Mouse (Mus musculus) gastrocnemius, adult 18-20 months (tissue): ENCODE measurements around the gene Prrc2a. TPM values are rescaled to one million over a fixed set of nuclear protein-coding genes. Genes with fewer than 3 reads are reported as not detected.

Source experiments
- DNase-seq: peaks from one replicate; pipeline ENCODE4 v3.0.0; 2021; ENCODE audit warnings: low spot score
- total RNA-seq, 2 experiments: library from RNA; stranded (reverse); gene quantifications; 2 replicates each; pipeline ENCODE4 v1.2.3; 2021

The Prrc2a gene
- total RNA-seq, 2 experiments from 2014 or later, result 102 to 111 TPM

- DNase-seq, result no peak
Measured at GRCm38 (mm10) chr17:35163326-35164081, 1.2 kb downstream of the Prrc2a start.

DNA sequence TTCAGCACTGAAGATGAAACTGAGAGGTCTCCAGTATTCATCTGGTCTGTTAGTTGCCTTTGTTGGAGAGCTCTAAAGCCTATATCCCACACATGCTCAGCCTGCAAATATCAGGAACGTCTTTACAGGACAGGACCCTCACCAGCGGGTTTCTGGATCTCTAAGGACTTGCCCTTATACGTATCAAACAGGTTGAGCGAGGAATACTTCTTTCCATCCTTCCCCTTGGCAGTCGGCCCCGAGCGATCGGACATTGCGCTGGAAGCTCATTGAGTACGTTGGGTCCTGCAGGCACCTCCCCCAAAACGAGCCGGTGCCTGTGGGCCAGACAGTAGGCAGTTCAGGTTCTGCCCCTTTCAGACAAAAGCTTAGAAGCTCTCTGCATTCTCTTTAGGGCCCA lies 2.0 kb downstream of the Prrc2a start:
- no peak for DNase-seq

- no peak for DNase-seq
Measured at GRCm38 (mm10) chr17:35162121-35162520, 2.6 kb downstream of the Prrc2a start.

DNA sequence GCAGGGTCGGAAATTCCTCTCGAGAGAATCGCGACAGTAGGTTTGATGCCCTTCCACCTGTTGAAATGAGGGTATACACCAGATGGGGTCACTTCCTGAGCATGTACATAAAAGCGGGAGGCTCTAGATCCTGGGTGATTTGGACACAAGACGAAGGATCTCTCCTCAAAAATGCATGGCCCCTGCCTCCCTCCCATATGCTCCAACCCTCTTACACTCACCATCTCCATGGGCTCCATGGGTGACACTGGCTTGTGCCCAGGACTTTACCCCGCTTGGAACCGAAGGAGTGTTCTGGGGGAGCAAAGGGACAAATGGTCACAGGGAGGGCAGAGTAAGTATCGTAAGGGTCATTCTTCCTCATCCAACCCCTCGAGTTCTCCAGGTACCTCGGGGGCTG lies 3.3 kb downstream of the Prrc2a start:
- DNase-seq, result no peak

DNA sequence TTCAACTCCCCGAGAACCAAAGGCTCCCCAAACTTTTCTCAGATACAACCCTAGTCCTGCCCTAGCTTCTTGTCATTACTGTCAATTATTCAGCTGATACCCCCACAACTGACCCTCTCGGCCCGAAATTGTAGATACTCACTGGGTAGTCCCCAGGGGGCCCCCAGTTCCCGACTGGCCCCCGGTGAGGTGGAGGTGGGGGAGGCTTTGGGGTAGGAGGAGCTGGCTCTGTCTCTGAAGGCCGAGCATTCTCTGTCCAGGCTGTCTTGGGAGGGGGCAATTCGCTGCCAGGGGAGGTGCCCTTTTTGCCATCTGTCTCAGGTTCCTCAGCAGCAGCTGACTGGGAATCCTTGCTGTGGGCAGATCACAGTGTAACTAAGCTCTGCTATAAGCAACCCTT lies 5.1 kb downstream of the Prrc2a start:
- DNase-seq, result no peak

DNA sequence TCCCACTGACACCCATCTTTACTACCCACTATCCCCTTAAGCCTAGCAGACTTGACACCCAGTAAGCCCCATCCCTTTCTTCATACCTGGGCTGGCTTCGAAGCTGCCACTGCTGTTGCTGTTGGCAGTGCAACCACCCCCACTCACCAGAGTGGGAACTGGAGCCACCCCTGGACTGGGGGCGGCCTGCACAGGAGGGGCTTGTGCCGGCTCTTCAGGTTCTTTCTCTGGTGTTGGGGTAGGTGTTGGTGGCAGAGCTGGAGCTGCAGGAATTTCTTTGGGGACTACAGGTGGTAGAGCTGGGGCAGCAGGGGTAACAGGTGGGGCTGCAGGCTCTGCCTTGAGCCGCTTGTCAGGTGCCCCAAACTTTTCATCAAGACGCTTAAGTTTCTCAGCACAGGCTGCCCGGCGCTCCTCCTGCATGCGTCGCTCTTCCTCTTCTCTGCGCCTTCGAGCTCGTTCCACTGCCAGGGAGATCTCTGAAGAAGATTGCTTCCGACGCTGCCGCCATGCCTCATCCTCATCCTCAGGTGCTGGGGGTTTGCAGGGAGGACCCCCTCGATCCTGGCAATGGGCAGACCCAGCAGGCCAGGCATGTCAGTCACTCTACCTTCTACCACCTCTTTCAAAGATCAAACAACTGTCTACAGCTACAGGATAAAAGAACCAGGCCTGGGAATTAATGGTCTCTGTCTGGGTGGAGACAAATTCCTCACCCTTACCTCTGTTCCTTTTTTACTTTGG lies 5.7 kb downstream of the Prrc2a start:
- no peak for DNase-seq

GRCm38 (mm10) chr17:35157661-35158175 lies 7.0 kb downstream of the Prrc2a start:
- no peak for DNase-seq

GRCm38 (mm10) chr17:35157254-35157653 lies 7.4 kb downstream of the Prrc2a start:
- no peak for DNase-seq

- DNase-seq, result no peak
Measured at GRCm38 (mm10) chr17:35156461-35157200, 8.1 kb downstream of the Prrc2a start.

DNA sequence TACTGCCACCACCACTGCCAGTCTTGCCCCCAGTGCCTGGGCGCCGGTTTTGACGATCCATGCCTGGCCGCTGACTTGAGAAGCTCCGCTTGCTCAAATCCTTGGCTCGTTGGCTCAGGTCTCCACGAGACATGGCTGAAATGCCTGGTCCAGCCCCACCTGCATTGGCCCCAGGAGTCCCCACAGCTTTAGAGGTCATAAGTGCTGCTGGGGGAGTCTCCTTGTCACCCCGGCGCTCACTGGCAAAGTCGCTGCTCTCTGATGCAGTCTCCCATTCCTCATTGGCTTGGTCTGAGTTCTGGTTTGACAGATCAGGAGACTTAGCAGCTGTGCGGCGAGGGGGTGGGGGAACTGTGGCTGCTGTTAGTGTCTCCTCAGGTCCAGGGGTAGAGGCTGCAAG lies 9.2 kb downstream of the Prrc2a start:
- DNase-seq, result no peak

GRCm38 (mm10) chr17:35154616-35155015 lies 10.1 kb downstream of the Prrc2a start:
- DNase-seq, result no peak

DNA sequence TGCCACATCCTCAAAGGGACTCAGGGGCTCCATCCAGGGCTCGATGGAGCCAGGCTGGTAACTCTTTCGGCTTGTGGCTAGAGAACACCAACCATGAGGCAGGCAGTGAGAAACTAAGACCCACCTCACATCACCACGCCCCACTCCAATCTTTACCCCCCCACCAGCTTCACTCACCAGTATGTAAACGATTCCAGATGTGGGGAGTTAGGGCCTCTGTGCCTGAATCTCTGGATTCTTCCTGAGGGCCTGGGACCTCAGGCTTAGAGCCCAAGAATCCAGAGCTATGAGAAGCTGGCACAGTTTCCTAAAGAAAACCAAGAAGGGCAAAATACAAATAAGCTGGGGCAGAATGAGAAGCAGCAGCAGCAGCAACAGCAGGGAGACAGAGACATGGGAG lies 10.8 kb downstream of the Prrc2a start:
- DNase-seq, result no peak

DNA sequence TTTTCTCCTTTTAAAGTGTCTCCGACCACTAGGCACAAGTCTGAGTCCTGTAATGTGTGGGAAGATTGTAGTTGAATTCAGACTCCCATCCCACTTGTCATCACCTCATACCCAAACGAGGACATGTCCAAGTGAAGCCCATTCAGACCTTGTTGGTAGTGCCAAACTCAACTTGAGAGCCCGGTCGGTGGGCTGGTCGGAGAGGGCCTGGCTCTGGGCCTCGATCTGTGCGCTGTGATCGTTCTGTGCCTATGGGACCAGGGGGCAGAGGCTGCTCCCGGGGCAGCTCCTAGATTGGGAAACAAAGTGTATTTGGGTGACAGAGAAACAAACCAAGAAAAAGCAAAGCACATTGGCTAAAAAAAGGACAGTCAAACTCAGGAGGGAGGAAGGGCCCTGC lies 11.6 kb downstream of the Prrc2a start:
- DNase-seq, result no peak

GRCm38 (mm10) chr17:35152121-35152520 lies 12.6 kb downstream of the Prrc2a start:
- no peak for DNase-seq

DNA sequence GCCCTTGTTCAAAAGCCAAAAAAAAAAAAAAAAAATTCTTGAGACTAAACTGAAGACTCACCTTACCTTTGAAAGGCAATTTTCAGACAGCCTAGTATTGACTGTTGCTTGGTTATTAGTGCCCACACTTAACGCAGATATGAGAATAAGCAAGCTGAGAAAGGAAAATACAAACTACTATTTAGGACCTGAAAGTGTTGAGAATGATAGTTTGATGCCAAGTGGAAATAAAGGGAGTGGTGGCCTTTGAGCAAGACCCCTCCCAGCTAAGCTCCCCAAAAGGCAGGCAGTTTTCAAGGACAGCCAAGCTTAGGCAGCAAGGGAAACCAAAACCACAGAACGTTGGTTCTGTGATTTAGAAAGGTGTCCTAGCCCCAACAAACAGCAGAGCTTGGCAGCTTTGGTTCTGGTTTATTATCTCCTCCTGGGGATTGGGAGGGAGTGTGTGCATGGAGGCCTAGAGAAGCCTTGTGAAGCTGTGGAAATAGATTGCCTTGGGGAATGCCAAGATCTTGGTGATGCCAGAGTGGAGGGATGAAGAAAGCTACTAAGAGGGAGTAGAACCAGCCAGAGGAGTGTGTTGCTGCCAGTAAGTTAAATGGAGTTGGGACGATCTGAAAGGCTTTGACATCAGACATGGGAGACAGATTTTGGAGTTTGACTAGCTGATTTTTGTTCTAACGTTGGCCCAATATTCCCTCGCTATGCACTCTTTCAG lies 16.6 kb downstream of the Prrc2a start:
- DNase-seq, result no peak

DNA sequence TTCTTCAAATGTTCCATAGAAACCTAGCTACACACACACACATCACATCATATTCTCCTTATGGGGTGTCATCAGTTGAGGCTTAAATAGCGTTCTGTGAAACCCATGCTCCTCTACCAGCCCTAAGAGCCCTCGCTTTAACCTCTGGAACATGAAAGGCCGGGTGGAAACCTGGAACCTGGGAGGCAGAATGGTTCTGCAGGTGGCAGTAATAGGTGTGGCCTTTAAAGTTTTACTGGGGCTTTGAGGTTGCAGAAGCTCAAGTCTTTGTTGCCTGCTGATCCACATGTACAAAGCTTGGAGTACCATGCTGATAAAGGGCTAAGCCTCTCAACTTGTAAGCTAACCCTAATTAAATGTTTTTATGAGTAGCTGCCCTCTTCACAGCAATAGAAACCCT lies 17.3 kb downstream of the Prrc2a start:
- no peak for DNase-seq

DNA sequence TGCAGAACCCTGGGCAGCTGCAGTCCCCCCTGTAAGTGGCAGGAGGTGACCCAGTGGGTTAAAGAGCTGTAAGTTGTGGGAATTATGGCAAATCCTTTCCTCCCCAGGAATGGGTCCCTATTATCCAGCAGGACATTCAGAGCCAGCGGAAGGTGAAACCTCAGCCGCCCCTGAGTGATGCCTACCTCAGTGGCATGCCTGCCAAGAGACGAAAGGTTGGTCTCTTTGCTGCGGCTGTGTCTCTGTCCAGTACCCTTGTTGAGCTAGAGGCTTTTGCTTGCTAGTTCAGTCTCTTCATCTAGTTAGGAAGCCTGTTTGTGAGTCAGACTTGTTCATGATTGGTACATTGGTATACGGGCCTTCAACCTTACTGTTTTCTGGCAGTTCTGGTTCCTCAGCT lies 18.6 kb downstream of the Prrc2a start:
- no peak for DNase-seq

DNA sequence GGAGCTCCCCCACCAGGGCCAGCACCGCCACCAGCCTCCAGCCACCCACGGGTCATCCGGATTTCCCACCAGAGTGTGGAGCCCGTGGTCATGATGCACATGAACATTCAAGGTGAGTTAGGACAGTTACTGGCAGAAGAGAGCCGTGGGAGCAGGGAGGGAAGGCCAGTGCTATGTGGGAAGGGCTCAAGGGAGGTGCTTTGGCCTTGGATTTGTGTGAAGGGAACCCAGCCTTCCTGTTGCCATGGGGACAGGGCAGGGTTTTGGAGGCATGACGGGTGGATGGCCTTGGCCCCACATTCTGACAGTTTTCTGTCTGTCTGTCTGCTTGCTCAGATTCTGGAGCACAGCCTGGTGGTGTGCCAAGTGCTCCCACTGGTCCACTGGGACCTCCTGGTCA lies 22.7 kb downstream of the Prrc2a start:
- no peak for DNase-seq

DNA sequence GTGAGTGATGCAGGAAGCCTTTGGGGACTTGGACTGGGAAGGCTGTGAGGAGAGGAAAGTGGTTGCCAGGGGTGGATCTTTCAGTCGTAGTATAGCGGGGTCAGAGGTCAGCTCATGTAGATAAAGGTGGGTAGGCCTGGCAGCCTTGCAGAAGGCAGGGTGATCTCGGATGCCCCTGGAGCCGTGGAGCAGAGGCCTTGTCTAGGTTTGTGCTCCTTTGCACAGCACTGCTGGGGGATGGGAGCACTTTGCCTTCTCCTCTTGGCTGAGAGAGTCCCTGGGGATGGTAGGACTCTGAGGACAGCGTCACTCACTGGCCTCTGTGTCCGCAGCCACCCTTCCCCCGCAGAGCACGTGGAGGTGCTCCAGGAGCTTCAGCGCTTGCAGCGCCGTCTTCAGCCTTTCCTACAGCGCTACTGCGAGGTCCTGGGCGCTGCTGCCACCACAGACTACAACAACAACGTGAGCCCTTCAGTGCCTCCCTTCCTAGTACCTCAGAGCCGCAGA lies 24.2 kb downstream of the Prrc2a start:
- DNase-seq, result no peak

DNA sequence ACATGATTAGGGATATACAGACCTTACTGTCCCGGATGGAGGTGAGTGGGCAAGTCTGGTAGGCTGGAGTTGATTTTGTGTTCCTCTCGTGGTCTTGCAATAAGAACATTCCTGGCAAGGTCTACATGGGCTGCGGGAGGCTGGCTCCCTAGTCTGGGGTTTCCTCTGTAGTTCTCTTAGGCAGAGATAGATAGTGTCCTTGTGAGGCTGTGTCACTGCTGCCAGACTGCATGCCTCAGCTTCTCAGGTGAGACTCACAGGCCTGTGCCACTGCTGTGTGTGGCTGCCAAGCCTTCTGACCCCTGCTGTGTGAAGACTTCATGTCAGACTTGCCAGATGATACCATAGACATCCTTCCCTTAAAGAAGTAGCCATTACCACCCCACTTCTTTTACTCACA lies 25.4 kb downstream of the Prrc2a start:
- no peak for DNase-seq

DNA sequence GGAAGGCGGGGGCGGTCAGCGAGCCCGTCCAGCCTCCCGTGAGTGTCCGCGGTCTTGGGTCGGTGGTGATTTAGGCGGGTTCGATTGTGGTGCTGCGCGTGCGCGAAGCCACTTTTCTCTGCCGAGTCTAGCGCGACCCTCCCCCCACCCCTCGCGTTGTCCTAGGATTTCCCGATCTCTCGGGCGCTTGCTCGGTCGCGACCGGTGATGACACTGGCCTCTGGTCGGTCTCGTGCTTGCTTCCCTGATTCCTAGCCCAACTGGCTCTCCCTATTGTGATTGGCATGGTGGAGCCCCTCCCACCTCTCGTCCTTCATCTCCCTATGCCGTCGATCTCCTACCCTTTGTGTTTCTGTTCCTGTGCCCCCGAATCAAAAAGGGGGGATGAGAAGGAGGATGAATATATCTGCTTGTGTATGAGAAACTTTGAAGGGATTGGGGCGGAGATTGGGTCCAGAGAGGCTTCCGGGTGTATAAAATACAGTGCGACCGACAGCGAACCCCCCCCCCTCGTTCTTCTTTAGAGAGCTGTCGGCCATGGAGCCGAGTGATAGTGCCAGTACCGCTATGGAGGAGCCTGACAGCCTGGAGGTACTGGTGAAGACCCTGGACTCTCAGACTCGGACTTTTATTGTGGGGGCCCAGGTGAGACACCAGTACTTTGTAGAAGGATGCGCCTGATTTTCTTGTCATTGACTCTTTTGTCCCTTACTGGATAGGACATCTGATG lies 28.9 kb downstream of the Prrc2a start:
- no peak for DNase-seq
